Mouse (Mus musculus): ENCODE results near the gene Sptlc2. TPM values are rescaled to one million over a fixed set of nuclear protein-coding genes. Genes with fewer than 3 reads are reported as not detected.

The Sptlc2 gene
- polyA plus RNA-seq, 1 experiment from 2014 or later, result 61.8 TPM

- Histone ChIP-seq H3K9me3 (no peaks in the 10 kb centered on the region), H3K4me3 (no peak overlapping the region), H3K27ac (replicated peaks) (no peak overlapping the region), H3K36me3 (replicated peaks) (no peaks in the 10 kb centered on the region), H3K4me1 (peaks cover 14% of the 10 kb centered on the region), H3K27me3 (replicated peaks; ENCODE audit: low read depth, poor library complexity, severe bottlenecking) (no peaks in the 10 kb centered on the region)
- DNase-seq (ENCODE audit: low spot score), result no peak
- 56% methylated on average over 7 of the region's 7 CpGs for WGBS
These were observed 22.8 kb upstream of the Sptlc2 start for GRCm38 (mm10) chr12:87410999-87411398.

- H3K9me3 ChIP-seq, result no peaks in the 10 kb centered on the region
- no peaks in the 10 kb centered on the region for H3K36me3 ChIP-seq (replicated peaks)
- WGBS, result 77% methylated on average over 4 of the region's 4 CpGs
- no peak overlapping the region for H3K27ac ChIP-seq (replicated peaks)
- DNase-seq (ENCODE audit: low spot score), result no peak
- peaks cover 14% of the 10 kb centered on the region for H3K4me1 ChIP-seq
- no peaks in the 10 kb centered on the region for H3K27me3 ChIP-seq (replicated peaks; ENCODE audit: low read depth, poor library complexity, severe bottlenecking)
- H3K4me3 ChIP-seq, result no peak overlapping the region
These were observed 21.0 kb upstream of the Sptlc2 start for GRCm38 (mm10) chr12:87409123-87409522.

- peak; percentile 44 for DNase-seq (ENCODE audit: low spot score)
- peaks cover 14% of the 10 kb centered on the region for H3K4me1 ChIP-seq
- peak overlapping the region; percentile 63 for H3K27ac ChIP-seq (replicated peaks)
- 41% methylated on average over 21 of the region's 21 CpGs for WGBS
- H3K27me3 ChIP-seq (replicated peaks; ENCODE audit: low read depth, poor library complexity, severe bottlenecking), result no peaks in the 10 kb centered on the region
- no peaks in the 10 kb centered on the region for H3K9me3 ChIP-seq
- no peaks in the 10 kb centered on the region for H3K36me3 ChIP-seq (replicated peaks)
- peak overlapping the region; percentile 21; the same call in 1 of the 2 replicates for H3K4me3 ChIP-seq
These were observed 19.9 kb upstream of the Sptlc2 start for GRCm38 (mm10) chr12:87407869-87408605.

GRCm38 (mm10) chr12:87405721-87406120 lies 17.6 kb upstream of the Sptlc2 start:
- no peaks in the 10 kb centered on the region for H3K36me3 ChIP-seq (replicated peaks)
- peaks cover 10% of the 10 kb centered on the region for H3K4me1 ChIP-seq
- no peak overlapping the region for H3K4me3 ChIP-seq
- H3K27me3 ChIP-seq (replicated peaks; ENCODE audit: low read depth, poor library complexity, severe bottlenecking), result no peaks in the 10 kb centered on the region
- WGBS, result 82% methylated on average over 3 of the region's 3 CpGs
- DNase-seq (ENCODE audit: low spot score), result no peak
- no peaks in the 10 kb centered on the region for H3K9me3 ChIP-seq
- no peak overlapping the region for H3K27ac ChIP-seq (replicated peaks)

DNA sequence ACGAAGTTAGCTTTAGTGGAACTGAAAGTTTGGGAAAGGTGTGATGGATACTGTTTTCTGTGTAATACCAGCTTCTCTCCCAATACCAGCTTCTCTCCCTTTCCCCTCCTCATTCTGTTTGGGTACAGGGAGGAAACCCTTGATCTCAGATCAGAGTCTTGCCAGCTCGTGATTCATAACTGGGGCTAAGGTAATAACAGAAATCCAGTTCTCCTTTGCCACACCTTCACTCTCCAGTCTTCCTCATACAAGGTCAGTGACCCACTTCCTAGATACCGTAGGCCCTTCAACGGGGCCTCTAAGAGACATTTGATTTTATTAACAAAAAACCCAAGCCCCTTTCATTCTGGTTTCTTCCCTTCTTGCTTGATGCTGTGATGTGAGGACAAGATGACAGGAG lies 17.0 kb upstream of the Sptlc2 start:
- Histone ChIP-seq H3K27ac (replicated peaks) (no peak overlapping the region), H3K27me3 (replicated peaks; ENCODE audit: low read depth, poor library complexity, severe bottlenecking) (no peaks in the 10 kb centered on the region), H3K9me3 (no peaks in the 10 kb centered on the region), H3K36me3 (replicated peaks) (no peaks in the 10 kb centered on the region), H3K4me1 (peaks cover 10% of the 10 kb centered on the region), H3K4me3 (no peak overlapping the region)
- WGBS, result 88% methylated on average over 4 of the region's 4 CpGs
- DNase-seq (ENCODE audit: low spot score), result no peak

DNA sequence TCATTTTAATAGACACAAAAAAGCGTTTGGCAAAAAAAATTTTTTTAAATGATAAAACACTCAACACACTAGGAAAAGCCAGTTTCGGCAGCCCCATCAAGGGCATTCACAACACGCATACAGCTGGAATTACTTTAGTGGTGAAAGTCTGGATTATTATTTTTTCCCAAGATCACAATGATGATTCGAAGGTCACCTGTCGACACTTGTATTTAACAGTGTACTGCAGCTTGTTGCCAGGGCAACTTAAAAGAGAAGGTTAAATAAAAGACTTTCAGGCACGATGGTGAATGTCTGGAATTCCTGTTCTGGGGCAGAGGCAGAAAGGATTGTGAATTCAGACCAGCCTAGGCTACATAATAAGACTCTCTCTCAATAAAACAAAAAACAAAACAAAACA lies 13.7 kb upstream of the Sptlc2 start:
- Histone ChIP-seq H3K4me1 (no peaks in the 10 kb centered on the region), H3K27me3 (replicated peaks; ENCODE audit: low read depth, poor library complexity, severe bottlenecking) (no peaks in the 10 kb centered on the region), H3K9me3 (no peaks in the 10 kb centered on the region), H3K36me3 (replicated peaks) (no peaks in the 10 kb centered on the region), H3K27ac (replicated peaks) (no peak overlapping the region), H3K4me3 (no peak overlapping the region)
- no peak for DNase-seq (ENCODE audit: low spot score)
- 67% methylated on average over 6 of the region's 6 CpGs for WGBS

GRCm38 (mm10) chr12:87399119-87399819 lies 11.1 kb upstream of the Sptlc2 start:
- Histone ChIP-seq H3K27me3 (replicated peaks; ENCODE audit: low read depth, poor library complexity, severe bottlenecking) (no peaks in the 10 kb centered on the region), H3K4me3 (no peak overlapping the region), H3K4me1 (no peaks in the 10 kb centered on the region), H3K36me3 (replicated peaks) (no peaks in the 10 kb centered on the region), H3K9me3 (no peaks in the 10 kb centered on the region), H3K27ac (replicated peaks) (no peak overlapping the region)
- no peak for DNase-seq (ENCODE audit: low spot score)
- WGBS, result 82% methylated on average over 10 of the region's 10 CpGs

GRCm38 (mm10) chr12:87397811-87398417 lies 9.8 kb upstream of the Sptlc2 start:
- 70% methylated on average over 4 of the region's 4 CpGs for WGBS
- H3K9me3 ChIP-seq, result no peaks in the 10 kb centered on the region

DNA sequence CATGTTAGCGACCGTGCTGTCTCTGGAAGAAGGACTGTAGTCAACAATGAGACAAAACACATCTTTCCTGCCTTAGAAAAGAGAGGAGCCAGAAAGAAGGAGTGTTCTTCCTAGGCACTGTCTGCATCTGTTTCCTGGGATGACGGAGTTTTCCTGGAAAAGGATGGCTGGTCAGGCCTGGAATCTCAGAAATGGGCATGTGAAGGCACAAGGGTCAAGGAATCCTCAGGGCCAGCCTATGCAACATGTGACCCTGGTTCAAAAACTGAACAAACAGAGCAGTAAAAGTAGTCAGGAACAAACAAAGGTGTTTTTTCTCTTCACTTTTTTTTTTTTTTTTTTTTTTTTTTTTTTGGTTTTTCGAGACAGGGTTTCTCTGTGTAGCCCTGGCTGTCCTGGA lies 9.0 kb upstream of the Sptlc2 start:
- Histone ChIP-seq H3K36me3 (replicated peaks) (no peaks in the 10 kb centered on the region), H3K27me3 (replicated peaks; ENCODE audit: low read depth, poor library complexity, severe bottlenecking) (no peaks in the 10 kb centered on the region), H3K4me1 (no peaks in the 10 kb centered on the region), H3K9me3 (no peaks in the 10 kb centered on the region), H3K4me3 (no peak overlapping the region), H3K27ac (replicated peaks) (no peak overlapping the region)
- DNase-seq (ENCODE audit: low spot score), result no peak
- 72% methylated on average over 4 of the region's 4 CpGs for WGBS

More at GRCm38 (mm10) chr12:87397811-87398417, 9.8 kb upstream of the Sptlc2 start:
- Histone ChIP-seq H3K27ac (replicated peaks) (no peak overlapping the region), H3K4me3 (no peak overlapping the region), H3K36me3 (replicated peaks) (no peaks in the 10 kb centered on the region), H3K27me3 (replicated peaks; ENCODE audit: low read depth, poor library complexity, severe bottlenecking) (no peaks in the 10 kb centered on the region), H3K4me1 (no peaks in the 10 kb centered on the region)
- DNase-seq (ENCODE audit: low spot score), result no peak

- 91% methylated on average over 6 of the region's 6 CpGs for WGBS
- H3K9me3 ChIP-seq, result no peaks in the 10 kb centered on the region
These were observed 6.2 kb upstream of the Sptlc2 start for GRCm38 (mm10) chr12:87394316-87394715.

DNA sequence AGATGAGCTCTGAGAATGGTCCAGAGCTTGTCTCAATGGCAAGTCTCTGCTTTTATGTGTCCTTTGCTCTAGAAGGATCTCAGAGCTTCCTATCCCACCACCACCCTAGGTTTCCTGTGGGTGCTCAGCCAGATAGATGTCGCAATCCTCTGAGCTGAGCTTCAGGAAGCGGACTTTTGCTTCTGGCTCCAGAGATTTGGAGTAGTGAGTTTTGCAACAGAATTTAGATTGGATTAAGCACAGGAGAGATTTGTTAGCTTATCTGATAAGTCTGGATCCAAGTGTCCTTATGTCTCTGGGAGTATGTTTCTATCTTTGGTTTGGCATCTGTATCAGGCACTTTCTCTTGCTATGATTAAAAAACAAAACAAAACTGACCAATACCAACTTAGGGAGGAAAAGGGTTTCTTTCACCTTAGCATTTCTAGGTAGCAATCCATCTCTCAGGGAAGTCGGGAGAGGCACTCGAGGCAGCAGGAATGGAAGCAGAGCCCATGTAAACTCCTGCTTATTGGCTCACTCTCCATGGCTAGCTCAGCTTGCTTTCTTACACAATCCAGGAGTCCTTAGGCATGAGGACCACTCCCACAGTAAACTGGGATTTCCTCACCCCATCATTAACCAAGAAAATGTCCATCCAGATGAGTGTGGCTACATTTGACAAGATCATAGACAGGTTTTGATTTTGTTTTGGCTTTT lies 5.4 kb upstream of the Sptlc2 start:
- WGBS, result 85% methylated on average over 4 of the region's 4 CpGs
- H3K9me3 ChIP-seq, result no peaks in the 10 kb centered on the region

More at GRCm38 (mm10) chr12:87394316-87394715, 6.2 kb upstream of the Sptlc2 start:
- Histone ChIP-seq H3K4me3 (no peak overlapping the region), H3K27ac (replicated peaks) (no peak overlapping the region), H3K36me3 (replicated peaks) (no peaks in the 10 kb centered on the region), H3K27me3 (replicated peaks; ENCODE audit: low read depth, poor library complexity, severe bottlenecking) (no peaks in the 10 kb centered on the region), H3K4me1 (no peaks in the 10 kb centered on the region)
- DNase-seq (ENCODE audit: low spot score), result no peak

DNA sequence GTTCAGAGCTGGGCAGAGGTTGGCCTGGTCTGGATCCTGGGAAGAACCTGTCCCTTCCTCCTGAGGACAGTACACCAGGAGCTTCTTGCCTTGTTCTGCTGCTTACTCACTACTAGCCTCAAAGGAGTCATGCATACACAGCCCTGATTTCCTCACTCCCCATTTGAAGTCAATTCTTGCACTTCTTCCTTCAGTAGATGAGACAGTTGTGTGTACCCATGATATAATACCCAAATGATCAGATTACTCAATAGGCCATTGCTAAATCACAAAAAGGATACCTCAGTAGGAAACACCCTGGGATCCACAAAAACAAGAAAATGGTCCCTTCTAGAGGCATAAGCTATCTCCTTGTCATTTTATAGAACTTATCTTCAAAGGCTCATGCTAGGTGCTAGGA lies 3.2 kb upstream of the Sptlc2 start:
- Histone ChIP-seq H3K9me3 (no peaks in the 10 kb centered on the region), H3K36me3 (replicated peaks) (no peaks in the 10 kb centered on the region), H3K27me3 (replicated peaks; ENCODE audit: low read depth, poor library complexity, severe bottlenecking) (no peaks in the 10 kb centered on the region), H3K27ac (replicated peaks) (no peak overlapping the region), H3K4me3 (no peak overlapping the region), H3K4me1 (peaks cover 17% of the 10 kb centered on the region)
- no peak for DNase-seq (ENCODE audit: low spot score)

More for the DNA sequence above, 5.4 kb upstream of the Sptlc2 start:
- H3K36me3 ChIP-seq (replicated peaks), result no peaks in the 10 kb centered on the region
- H3K27ac ChIP-seq (replicated peaks), result no peak overlapping the region
- no peaks in the 10 kb centered on the region for H3K27me3 ChIP-seq (replicated peaks; ENCODE audit: low read depth, poor library complexity, severe bottlenecking)
- DNase-seq (ENCODE audit: low spot score), result no peak
- H3K4me3 ChIP-seq, result no peak overlapping the region
- H3K4me1 ChIP-seq, result peaks cover 4% of the 10 kb centered on the region; the same call in 1 of the 2 replicates
